Mouse (Mus musculus) heart, embryonic 14.5 days (tissue): ENCODE measurements around the gene Nos1ap. TPM values are rescaled to one million over a fixed set of nuclear protein-coding genes. Genes with fewer than 3 reads are reported as not detected.

Experiments used
- ATAC-seq: fragments of 200-750 bp; cut with Nextera tagmentation; 2 replicates; pipeline ENCODE4 v1.8.0; 2017; ENCODE audit warnings: low read depth, moderate TSS enrichment; ENCODE audit not compliant: insufficient number of reproducible peaks, insufficient read depth, low FRiP score
- H3K27ac ChIP-seq, 2 experiments: fragments of 200-500 bp in 1 of 2; fragments of 300-500 bp in 1 of 2; sonication (generic) in 1 of 2; replicated peaks in 1 of 2; 2 replicates each; pipeline ENCODE4 v1.5.1; 2012 to 2014; ENCODE audit warnings: low read depth in 2 of 2, low read length in 2 of 2, control low read depth in 1 of 2, mild to moderate bottlenecking in 1 of 2, mixed read lengths in 1 of 2; ENCODE audit not compliant: control insufficient read depth in 1 of 2, insufficient read depth in 1 of 2
- H3K27me3 ChIP-seq: fragments of 300-500 bp; sonication (generic); 2 replicates; pipeline ENCODE4 v1.6.1; 2014; ENCODE audit warnings: mild to moderate bottlenecking, low read length, control low read depth; ENCODE audit not compliant: control insufficient read depth, insufficient read depth
- H3K36me3 ChIP-seq: fragments of 300-500 bp; sonication (generic); 2 replicates; pipeline ENCODE4 v1.6.1; 2014; ENCODE audit warnings: mild to moderate bottlenecking, control low read depth, low read length, mixed read lengths; ENCODE audit not compliant: control insufficient read depth, insufficient read depth
- H3K4me1 ChIP-seq, 2 experiments: fragments of 200-500 bp in 1 of 2; fragments of 300-500 bp in 1 of 2; sonication (generic) in 1 of 2; 2 replicates each; pipeline ENCODE4 v1.6.1; 2012 to 2014; ENCODE audit warnings: low read length in 2 of 2, control low read depth in 1 of 2, mixed read lengths in 1 of 2; ENCODE audit not compliant: control insufficient read depth in 2 of 2, insufficient read depth in 2 of 2
- H3K4me2 ChIP-seq: fragments of 300-500 bp; sonication (generic); 2 replicates; pipeline ENCODE4 v1.6.1; 2014; ENCODE audit warnings: mild to moderate bottlenecking, low read length
- H3K4me3 ChIP-seq, 2 experiments: fragments of 200-500 bp in 1 of 2; fragments of 300-500 bp in 1 of 2; sonication (generic) in 1 of 2; 2 replicates each; pipeline ENCODE4 v1.5.1; 2012 to 2014; ENCODE audit warnings: low read length in 2 of 2, mild to moderate bottlenecking in 2 of 2, control low read depth in 1 of 2, low read depth in 1 of 2, moderate library complexity in 1 of 2; ENCODE audit not compliant: control insufficient read depth in 1 of 2, insufficient read depth in 1 of 2
- H3K9ac ChIP-seq: fragments of 300-500 bp; sonication (generic); 2 replicates; pipeline ENCODE4 v1.6.1; 2014; ENCODE audit warnings: mild to moderate bottlenecking, low read length
- H3K9me3 ChIP-seq: fragments of 300-500 bp; sonication (generic); 2 replicates; pipeline ENCODE4 v1.6.1; 2016; ENCODE audit warnings: low read length, control low read depth; ENCODE audit not compliant: control insufficient read depth
- WGBS: fragments of 180-500 bp; shearing (Covaris S2); extraction: QIAGEN DNeasy Blood & Tissue Kit; methylation state at CpG from one replicate; pipeline ENCODE4 v1.1.7; 2014; 5-methylcytosine and 5-hydroxymethylcytosine counted together
- polyA plus RNA-seq: library from polyadenylated mRNA; unstranded; fragments of >200 nt; fragmentation: Nextera tagmentation; extraction: Ambion mirVana; gene quantifications from 2 replicates; pipeline ENCODE4 v1.2.1, GENCODE M21; 2014

Gene Nos1ap
- polyA plus RNA-seq, 1 experiment from 2014 or later: 18.3 TPM

GRCm38 (mm10) chr1:170255560-170255910 is 334.1 kb downstream of the Nos1ap start:
- Histone ChIP-seq H3K9me3 (no peaks in the 10 kb centered on the region), H3K4me2 (peak overlapping the region; percentile 79), H3K4me1 (peaks cover 0 to 4% of the 10 kb centered on the region in 2 experiments; a peak in 1 of 4 replicates), H3K9ac (peak overlapping the region; percentile 88), H3K4me3 (peak overlapping the region; percentile 61 to 63), H3K36me3 (no peaks in the 10 kb centered on the region), H3K27ac (no peak overlapping the region), H3K27me3 (no peaks in the 10 kb centered on the region)
- ATAC-seq: peak; percentile 90
- WGBS: 11% methylated on average over 31 of the region's 32 CpGs

- H3K4me2 ChIP-seq: peak overlapping the region; percentile 79
- peak overlapping the region; percentile 61 to 63 for H3K4me3 ChIP-seq
- no peak overlapping the region for H3K27ac ChIP-seq
- no peak; the same call in 1 of the 2 replicates for ATAC-seq
- peak overlapping the region; percentile 88 for H3K9ac ChIP-seq
- 26% methylated on average over 29 of the region's 30 CpGs for WGBS
- no peaks in the 10 kb centered on the region for H3K36me3 ChIP-seq
- H3K27me3 ChIP-seq: no peaks in the 10 kb centered on the region
- peaks cover 0 to 4% of the 10 kb centered on the region in 2 experiments; a peak in 1 of 4 replicates for H3K4me1 ChIP-seq
- no peaks in the 10 kb centered on the region for H3K9me3 ChIP-seq
These were observed 334.6 kb downstream of the Nos1ap start for GRCm38 (mm10) chr1:170254893-170255559.

Other genes starting within 250 kb of the Nos1ap start
- gene Olfml2b, start 54.7 kb upstream of the Nos1ap start, polyA plus RNA-seq: 30.5 and 33.1 TPM in 2 replicates